Mouse (Mus musculus) left cerebral cortex, adult 2 months (tissue): ENCODE measurements around the gene Aamdc. TPM values are rescaled to one million over a fixed set of nuclear protein-coding genes. Genes with fewer than 3 reads are reported as not detected.

Experiments
- DNase-seq, 2 experiments: peaks; one replicate each; pipeline ENCODE4 v3.0.0; 2021 to 2022; ENCODE audit warnings: low spot score in 2 of 2, mixed read lengths in 1 of 2; ENCODE audit errors: extremely low spot score in 1 of 2
- H3K27ac ChIP-seq: fragments of 200-600 bp; 2 replicates; pipeline ENCODE4 v1.8.1; 2022
- H3K4me3 ChIP-seq: fragments of 200-600 bp; 2 replicates; pipeline ENCODE4 v1.8.1; 2022
- CTCF ChIP-seq: fragments of 200-600 bp; IDR thresholded peaks from 2 replicates; pipeline ENCODE4 v1.8.1; 2022; ENCODE audit warnings: antibody characterized with exemption, mild to moderate bottlenecking, moderate library complexity
- intact Hi-C: fragments of 180-260 bp; cut with DNase I; formaldehyde crosslinking; loops from one replicate; pipeline ENCODE4 v1.15.1; 2025
- total RNA-seq, 2 experiments: library from RNA; stranded (reverse); gene quantifications; 2 replicates each; pipeline ENCODE4 v1.2.3; 2021

Aamdc gene
- total RNA-seq, 2 experiments from 2014 or later = 32.2 to 32.3 TPM

DNA sequence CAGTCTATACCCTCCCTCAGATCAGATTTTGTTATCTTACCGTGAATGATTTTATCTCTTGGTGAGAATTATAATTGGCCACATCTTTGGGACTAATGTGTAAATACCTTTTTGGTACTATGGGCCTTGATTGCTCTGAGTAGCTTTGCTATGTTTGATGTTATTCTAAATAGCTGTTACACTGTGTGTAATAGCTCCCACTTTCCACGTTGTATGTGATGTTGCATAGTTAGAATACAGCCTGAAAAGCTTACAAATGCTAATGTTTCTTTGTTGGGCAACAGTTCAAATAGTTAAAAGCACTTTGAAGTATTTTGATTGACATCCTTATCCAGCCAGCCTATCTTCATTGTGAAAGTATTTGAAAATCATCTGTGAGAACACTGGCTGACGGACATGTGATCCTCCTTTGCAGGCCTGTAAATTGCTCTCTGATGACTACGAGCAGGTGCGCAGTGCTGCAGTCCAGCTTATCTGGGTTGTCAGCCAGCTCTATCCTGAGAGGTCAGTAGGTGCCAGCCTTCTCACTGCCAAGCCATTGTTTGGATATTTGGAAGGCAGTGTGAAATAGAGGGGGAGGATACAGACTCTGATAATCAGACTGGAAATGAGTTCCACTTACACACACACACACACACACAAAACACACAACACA, 78.6 kb downstream of the Aamdc start:
- no peak for TF ChIP-seq CTCF
- Histone ChIP-seq H3K27ac (no peak overlapping the region), H3K4me3 (no peak overlapping the region)
- intact Hi-C loops = no loop called here
- no peak for DNase-seq

Other genes starting within 250 kb of the Aamdc start
- gene Usp35, start 247.5 kb downstream of the Aamdc start, total RNA-seq = 10 to 100 TPM; 18.8 to 19.9 TPM
- gene Kctd21, start 247.2 kb downstream of the Aamdc start, total RNA-seq = 10 to 100 TPM; 12.5 to 14.6 TPM
- 10 to 100 TPM in 1 of 2 experiments, 1 to 10 TPM in 1; 9.9 to 10.2 TPM for gene Alg8, start 207.9 kb downstream of the Aamdc start, total RNA-seq
- 100 to 1,000 TPM; 213 to 230 TPM for gene Ndufc2, start 179.5 kb downstream of the Aamdc start, total RNA-seq
- 10 to 100 TPM; 19.2 to 21.8 TPM for gene Thrsp, start 161.8 kb downstream of the Aamdc start, total RNA-seq
- 1 to 10 TPM; 3.3 to 3.7 TPM for gene Kctd14, start 128.2 kb downstream of the Aamdc start, total RNA-seq
- gene Ints4, start 98.5 kb downstream of the Aamdc start, total RNA-seq = 10 to 100 TPM; 28.7 to 30.9 TPM
- gene Rsf1, start 392 bp upstream of the Aamdc start, total RNA-seq = 10 to 100 TPM; 44.8 to 49.2 TPM
- 10 to 100 TPM; 82.2 to 84.6 TPM for gene Clns1a, start 117.1 kb upstream of the Aamdc start, total RNA-seq
- gene Aqp11, start 158.8 kb upstream of the Aamdc start, total RNA-seq = 10 to 100 TPM; 22.3 to 23.6 TPM
- gene Pak1, start 209.0 kb upstream of the Aamdc start, total RNA-seq = 100 to 1,000 TPM; 414 to 463 TPM